Mouse (Mus musculus) layer of hippocampus, postnatal 25 days (tissue): Measurements from ENCODE around the gene Ptf1a. TPM values are rescaled to one million over a fixed set of nuclear protein-coding genes. Genes with fewer than 3 reads are reported as not detected.

ENCODE experiments used
- DNase-seq, 2 experiments: peaks; one replicate each; pipeline ENCODE4 v3.0.0; 2022; ENCODE audit warnings: mixed read lengths in 2 of 2, low spot score in 1 of 2; ENCODE audit errors: extremely low spot score in 1 of 2
- total RNA-seq, 2 experiments: library from RNA; stranded (reverse); gene quantifications; 2 replicates each; pipeline ENCODE4 v1.2.3; 2021

Ptf1a gene
- not detected for total RNA-seq

- no peak for DNase-seq
Observed at GRCm38 (mm10) chr2:19444931-19445831, at the start of gene Ptf1a. Gene Ptf1a, plus strand, starts transcription at chr2:19445663.

- DNase-seq = no peak
Observed at GRCm38 (mm10) chr2:19405409-19405808, 40.1 kb upstream of the Ptf1a start.

DNA sequence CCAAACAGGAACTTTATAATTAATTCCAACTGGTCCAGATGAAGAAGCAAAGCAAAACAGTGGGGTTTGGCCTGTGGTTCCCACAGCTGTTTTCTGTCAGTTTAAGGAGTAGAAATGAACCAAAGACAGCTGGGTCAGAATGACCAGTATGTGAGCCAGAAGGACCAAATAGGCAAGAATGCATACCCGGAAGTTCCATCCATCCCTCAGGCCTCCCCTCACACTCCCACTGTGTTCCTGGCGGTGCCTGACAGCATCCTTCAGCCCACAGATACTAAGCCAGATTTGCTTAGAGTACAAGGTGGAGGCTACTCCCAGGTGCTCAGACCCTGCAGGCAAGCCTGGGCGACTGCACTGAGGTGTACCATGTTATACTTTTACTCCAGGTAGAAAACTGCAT is 38.9 kb upstream of the Ptf1a start:
- DNase-seq = no peak

DNA sequence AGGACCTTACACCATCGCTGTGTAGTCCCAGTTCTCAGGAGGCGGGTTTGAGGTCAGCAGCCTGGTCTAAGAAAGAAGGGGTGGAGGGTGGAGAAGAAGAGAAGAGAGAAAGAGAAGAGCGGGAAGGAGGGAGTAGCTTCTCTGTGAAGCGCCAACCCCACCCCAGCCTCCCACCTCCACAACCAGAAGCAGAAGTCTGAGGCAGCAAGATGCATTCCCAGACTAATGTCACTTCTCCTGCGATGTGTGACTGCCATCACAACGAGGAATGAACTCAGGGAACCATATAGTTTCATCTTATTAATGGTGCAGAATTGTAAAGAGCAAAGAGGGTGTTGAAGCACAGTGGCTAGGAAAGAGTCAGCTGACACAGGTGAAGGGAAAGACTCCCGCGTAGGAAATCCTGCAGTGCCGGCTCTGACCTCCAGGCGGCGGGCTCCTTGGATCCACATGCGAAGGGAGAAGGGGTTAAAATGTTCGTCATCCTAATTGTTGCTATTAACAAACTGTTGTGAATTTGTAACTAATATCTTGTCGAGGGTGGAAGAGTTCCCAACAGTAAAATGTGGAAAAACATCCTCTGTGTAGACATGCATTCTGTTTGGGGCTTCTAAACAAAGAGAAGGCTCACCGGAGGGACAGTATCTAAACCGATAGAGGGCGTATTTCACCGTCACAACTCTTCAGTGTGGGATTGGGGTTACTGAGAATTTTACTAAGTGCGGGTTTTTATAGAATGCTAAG is 31.1 kb upstream of the Ptf1a start:
- peak; percentile 74 to 86 for DNase-seq

GRCm38 (mm10) chr2:19415063-19415521 is 30.4 kb upstream of the Ptf1a start:
- no peak for DNase-seq

GRCm38 (mm10) chr2:19416066-19416465 is 29.4 kb upstream of the Ptf1a start:
- DNase-seq = no peak

DNA sequence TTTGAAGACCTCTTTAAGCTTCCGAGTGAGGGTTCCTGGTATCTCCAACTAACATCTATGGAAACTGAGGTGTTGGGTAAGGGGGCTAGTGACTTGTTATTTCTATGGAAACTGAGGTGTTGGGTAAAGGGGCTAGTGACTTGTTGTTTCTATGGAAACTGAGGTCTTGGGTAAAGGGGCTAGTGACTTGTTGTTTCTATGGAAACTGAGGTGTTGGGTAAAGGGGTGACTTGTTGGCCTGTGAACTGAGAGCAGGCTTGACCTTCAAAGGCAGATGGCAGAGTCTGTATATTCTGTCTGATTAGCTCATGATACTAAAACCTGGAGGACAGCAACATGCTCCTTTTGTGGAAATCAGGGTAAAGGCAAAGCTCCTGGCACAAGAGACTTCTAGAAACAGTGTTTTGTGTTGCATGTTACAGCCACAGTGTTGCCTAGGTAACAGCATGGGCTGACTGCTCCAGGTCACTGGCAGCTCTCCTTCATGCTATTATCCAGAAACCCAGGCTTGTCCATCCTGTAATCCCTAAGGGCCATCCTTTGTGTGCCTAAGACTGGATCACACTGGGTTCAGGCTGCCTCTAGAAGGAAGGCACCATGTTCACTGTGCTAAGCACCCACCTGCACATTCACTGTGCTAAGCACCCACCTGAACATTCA is 25.6 kb upstream of the Ptf1a start:
- no peak for DNase-seq

DNA sequence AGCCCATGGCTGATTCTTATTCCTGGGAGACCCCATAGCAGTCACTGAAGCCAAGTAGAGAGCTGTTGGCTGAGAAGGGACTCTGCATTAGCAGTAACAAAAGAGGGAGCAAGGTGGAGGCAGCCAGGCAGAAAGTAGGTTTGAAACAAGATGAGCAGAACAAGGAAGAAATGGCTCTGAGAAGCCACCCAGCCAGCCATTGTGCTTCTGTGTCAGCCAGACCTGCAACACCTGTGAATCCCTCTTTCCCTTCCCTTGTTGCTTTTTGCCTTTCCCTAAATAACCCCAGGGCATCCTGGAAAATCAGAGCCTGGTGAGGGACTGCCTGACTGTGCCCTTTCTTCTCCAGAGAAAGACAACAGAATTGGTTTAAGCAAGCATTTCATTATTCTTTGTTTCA is 23.2 kb upstream of the Ptf1a start:
- no peak for DNase-seq

DNA sequence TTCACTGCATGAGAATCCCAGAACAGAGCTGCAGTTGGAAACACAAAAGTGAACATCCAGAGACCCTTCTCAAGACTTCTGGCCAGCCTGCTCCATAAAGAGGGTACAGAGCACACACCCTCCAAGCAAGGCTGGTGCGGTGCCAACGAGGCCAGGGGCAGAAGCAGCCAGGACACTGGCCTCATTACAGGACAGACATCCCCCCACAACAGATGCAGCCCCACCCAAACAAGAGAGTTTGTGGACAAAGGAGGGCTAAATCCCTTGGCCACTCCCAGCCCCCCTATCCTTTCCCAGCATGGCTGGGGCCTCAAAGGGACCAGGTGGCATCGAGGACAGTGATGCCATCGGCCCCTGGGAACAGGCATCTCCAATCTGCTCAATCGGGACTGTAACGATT is 22.4 kb upstream of the Ptf1a start:
- DNase-seq = no peak

DNA sequence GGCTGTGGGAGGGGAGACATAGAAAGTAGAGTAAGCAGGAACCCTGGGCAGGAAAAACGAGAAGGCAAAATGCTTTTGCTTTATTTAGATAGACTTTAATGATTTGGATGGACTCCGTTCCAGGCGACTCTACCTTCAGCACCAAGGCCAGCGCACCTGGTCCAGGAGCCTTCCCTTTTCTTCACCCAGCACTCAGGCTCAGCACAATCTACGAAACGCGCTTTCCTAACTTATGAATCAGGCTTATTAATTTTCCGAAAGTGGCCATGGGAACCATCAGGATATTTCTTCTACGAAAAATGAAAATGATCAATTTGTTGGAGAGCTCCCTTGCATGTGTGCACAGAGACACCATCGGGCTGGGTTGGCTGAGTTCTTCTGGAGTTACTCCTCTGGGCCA is 16.4 kb upstream of the Ptf1a start:
- DNase-seq = no peak

DNA sequence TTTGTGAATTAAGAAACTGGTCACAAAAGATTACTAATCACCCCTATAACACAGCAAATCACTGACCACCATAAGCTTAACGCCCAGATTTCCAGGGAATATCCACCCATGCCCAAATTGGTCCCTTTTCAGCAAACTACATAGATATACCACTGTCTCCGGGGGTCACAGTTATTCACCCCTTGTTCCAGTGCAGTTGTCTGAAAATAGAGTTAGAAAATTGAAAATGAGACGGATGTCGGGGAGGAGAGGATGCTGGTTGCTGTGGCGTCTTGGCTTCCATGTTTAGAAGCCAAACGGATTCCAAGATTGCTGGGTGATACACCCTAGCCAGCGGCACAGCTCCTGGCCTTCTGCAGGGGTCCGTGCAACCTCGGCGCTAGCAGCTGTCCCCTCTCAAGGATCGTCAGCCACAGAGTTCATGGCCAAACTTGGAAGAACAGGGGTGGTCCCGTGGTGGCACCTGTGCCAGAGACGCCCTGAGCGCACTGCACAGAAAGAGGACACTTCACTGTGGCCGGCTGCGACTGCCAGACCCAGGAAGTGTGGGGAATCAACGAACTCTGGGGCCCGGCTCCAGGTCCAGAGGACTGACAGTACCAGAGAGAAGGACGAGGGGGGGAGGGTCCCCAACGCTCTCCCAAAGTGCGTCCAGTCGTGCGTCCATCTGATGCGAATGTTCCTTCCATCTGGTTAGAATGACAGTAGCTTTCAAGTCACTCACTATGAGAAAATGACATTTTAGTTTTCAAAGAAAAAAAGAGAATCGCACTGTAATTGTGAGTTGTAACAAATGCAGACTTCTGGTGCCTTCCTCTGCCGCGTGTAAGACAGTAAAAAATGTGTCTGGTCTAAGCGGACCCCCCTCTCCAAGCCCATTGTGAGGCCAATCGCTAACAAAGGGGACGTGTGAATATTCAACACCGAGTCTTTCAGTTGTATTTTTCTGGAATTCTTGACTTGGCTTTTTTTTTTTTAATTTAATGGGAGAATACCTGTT is 15.5 kb upstream of the Ptf1a start:
- no peak for DNase-seq

DNA sequence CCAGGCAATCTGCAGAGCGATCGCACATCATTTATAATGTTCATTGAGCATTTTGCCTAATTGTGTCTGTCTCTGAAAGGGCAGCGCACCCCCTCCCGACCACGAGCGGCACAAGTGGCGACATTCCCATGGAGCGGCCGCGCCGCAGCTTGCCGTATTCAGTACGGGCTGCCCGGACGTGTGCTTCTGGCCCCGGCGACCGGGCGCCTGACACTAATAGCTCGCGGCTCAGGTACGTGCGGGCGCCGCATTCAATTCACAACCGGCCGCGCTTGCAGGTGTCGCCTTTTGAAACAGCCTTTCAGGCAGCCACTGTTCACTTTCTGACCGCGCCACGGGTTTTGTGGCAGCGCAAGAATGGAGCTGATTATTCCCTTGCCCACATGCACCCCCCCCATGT is 14.7 kb upstream of the Ptf1a start:
- DNase-seq = no peak

DNA sequence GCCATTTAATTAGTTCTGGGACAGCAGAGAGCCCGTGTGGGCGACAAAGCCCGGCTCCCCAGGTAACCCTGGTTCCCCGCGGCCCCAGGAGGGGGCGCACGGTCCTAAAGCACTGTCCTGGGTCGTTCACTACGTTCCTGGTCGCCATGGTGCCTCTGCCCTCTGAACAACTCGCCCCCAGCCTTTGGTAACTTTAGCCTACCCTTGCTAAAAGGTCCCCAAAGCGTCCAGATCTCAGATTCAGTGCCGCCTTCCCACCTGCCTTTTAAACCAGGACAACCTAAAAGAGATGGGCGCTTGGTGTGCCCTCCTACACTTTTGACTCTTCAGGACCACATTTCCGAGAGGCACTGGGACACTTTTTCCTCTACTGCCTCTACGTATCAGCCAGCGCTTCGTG is 14.3 kb upstream of the Ptf1a start:
- DNase-seq = no peak

DNA sequence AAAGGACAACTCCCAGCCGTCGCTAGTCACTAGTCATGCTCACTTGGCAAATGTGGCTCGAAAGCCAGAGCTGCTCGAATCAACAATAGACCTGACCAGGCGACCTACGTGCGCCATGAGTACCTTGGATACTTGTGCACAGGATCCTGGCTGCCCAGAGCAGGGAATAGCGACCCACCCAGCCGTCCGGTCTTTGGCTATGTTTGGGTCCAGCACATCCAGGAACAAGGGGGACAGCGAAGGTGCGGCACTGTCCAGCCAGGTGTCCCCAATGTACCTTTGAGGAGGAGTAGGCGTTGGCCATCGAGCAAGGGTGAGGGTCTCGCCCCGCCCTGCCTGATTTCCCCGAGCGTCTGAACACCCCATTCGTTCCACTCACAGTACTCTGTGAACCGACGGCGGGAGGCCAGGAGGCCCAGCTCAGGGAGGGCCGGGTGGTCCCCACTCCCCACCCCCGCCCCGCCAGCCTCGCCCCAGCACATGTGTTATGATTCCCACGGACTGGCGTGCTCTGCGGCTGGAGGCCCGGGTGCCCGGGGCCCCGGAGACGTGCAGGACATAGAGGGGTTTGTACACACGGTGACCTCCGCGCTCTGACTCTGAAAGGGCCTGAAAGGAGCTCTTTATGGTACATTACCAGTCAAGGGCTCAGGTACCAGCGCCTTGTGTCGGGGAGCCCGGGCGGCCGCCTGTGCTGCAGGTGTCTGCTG is 13.7 kb upstream of the Ptf1a start:
- DNase-seq = no peak

DNA sequence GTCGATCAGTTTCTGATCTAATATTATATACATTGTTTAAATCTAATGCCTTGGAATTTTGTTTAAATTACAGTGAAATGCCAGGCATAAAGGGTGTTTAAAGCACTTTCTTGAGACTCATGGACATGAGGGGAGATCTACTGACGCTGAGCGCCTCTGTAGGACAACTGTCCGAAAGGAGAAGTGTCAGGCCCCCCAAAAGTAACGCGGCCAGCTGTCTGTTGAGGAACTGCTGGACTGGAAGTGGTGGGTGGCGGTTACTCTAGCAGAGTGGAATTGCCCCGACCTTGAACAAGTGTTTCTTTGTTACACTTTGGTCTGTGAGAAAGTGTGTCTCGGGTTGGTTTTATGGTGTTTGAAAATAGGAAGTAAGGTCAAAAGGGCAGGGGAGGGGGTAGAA is 1.1 kb upstream of the Ptf1a start:
- DNase-seq = no peak

DNA sequence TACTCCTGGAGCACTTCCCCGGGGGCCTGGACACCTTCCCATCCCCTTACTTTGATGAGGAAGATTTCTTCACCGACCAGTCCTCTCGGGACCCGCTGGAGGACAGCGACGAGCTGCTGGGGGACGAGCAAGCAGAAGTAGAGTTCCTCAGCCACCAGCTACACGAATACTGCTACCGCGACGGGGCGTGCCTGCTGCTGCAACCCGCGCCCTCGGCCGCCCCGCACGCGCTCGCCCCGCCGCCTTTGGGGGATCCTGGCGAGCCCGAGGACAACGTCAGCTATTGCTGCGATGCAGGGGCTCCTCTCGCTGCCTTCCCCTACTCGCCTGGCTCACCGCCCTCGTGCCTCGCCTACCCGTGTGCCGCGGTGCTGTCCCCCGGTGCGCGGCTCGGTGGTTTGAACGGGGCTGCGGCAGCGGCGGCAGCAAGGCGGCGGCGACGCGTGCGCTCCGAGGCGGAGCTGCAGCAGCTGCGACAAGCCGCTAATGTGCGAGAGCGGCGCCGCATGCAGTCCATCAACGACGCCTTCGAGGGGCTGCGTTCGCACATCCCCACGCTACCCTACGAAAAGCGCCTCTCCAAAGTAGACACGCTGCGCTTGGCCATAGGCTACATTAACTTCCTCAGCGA is 523 bp downstream of the Ptf1a start:
- no peak for DNase-seq

GRCm38 (mm10) chr2:19446746-19447145 is 1.3 kb downstream of the Ptf1a start:
- no peak for DNase-seq

- DNase-seq = no peak
Observed at GRCm38 (mm10) chr2:19448042-19448700, 2.7 kb downstream of the Ptf1a start.
